Mouse (Mus musculus): ENCODE results near the gene Isg20l2.

GRCm38 (mm10) chr3:87935776-87936175, 5.7 kb downstream of the Isg20l2 start:
- TF ChIP-seq POLR2A (IDR thresholded peaks at IDR 0.05; ENCODE audit: borderline replicate concordance, extremely low read depth, insufficient read depth, insufficient read length, poor library complexity, severe bottlenecking): no peak
- TF ChIP-seq CTCF (IDR thresholded peaks at IDR 0.05; ENCODE audit: borderline replicate concordance, extremely low read depth, insufficient read depth, insufficient read length): peak; percentile 92
